10 mouse cellular contexts compared by ENCODE assay signal in genomic region chr6:97312545-97312939, GRCm38 (mm10). TPM values are rescaled to one million over a fixed set of nuclear protein-coding genes. Genes with fewer than 3 reads are reported as not detected.
DNase-seq lines count a peak whose midpoint lies in the region; ATAC-seq and TF ChIP-seq lines count a peak whose summit lies in the region.
"Had no signal": no experiment of that assay in that cellular context is flagged by ENCODE, and none has a peak within 500 bp of the region (broad histone marks: within the 10 kb centered on the region; RNA-seq: fewer than 3 reads in every experiment).

No protein-coding gene starts in this region.

- no peak for TF ChIP-seq CTCF in hindbrain, postnatal 0 days (IDR thresholded peaks at IDR 0.05; ENCODE audit: low read depth)

- peaks cover 44% of the 10 kb centered on the region for H3K4me1 ChIP-seq in kidney, embryonic 16.5 days (ENCODE audit: insufficient read depth, low read length)
- H3K4me1 ChIP-seq in embryonic facial prominence, embryonic 12.5 days, result peaks cover 9% of the 10 kb centered on the region
- no peaks in the 10 kb centered on the region; the same call in 1 of the 2 replicates for H3K4me1 ChIP-seq in hindbrain, postnatal 0 days (ENCODE audit: insufficient read depth, low read length)
- peaks cover 17% of the 10 kb centered on the region for H3K4me1 ChIP-seq in midbrain, embryonic 15.5 days

- H3K9ac ChIP-seq in kidney, embryonic 16.5 days (replicated peaks; ENCODE audit: low read length), result peak overlapping the region; percentile 81
- peak overlapping the region; percentile 40; the same call in 1 of the 2 replicates for H3K9ac ChIP-seq in embryonic facial prominence, embryonic 12.5 days
- no peak overlapping the region for H3K9ac ChIP-seq in hindbrain, postnatal 0 days (replicated peaks; ENCODE audit: low read length)
- H3K9ac ChIP-seq in midbrain, embryonic 15.5 days, result no peak overlapping the region

- peak overlapping the region; percentile 60 for H3K4me3 ChIP-seq in kidney, embryonic 16.5 days (ENCODE audit: low read length)
- peak overlapping the region; percentile 36 for H3K4me3 ChIP-seq in embryonic facial prominence, embryonic 12.5 days
- H3K4me3 ChIP-seq in hindbrain, postnatal 0 days (ENCODE audit: low read length), result peak overlapping the region; percentile 25
- H3K4me3 ChIP-seq in midbrain, embryonic 15.5 days, result peak overlapping the region; percentile 24

- peak overlapping the region; percentile 96 for H3K27ac ChIP-seq in kidney, embryonic 16.5 days (ENCODE audit: low read length)
- no peak overlapping the region for H3K27ac ChIP-seq in embryonic facial prominence, embryonic 12.5 days
- no peak overlapping the region for H3K27ac ChIP-seq in hindbrain, postnatal 0 days
- H3K27ac ChIP-seq in midbrain, embryonic 15.5 days, result no peak overlapping the region

- H3K27me3 ChIP-seq in kidney, embryonic 16.5 days (ENCODE audit: insufficient read depth, low read length), result no peaks in the 10 kb centered on the region
- peaks cover 2% of the 10 kb centered on the region; the same call in 1 of the 2 replicates for H3K27me3 ChIP-seq in embryonic facial prominence, embryonic 12.5 days
- no peaks in the 10 kb centered on the region for H3K27me3 ChIP-seq in hindbrain, postnatal 0 days (ENCODE audit: insufficient read depth, low read length)
- 0 out of 2 replicates have a peak, but pooled peaks cover 6% of the 10 kb centered on the region for H3K27me3 ChIP-seq in midbrain, embryonic 15.5 days (replicated peaks)

- peak overlapping the region; percentile 93 for H3K4me2 ChIP-seq in kidney, embryonic 16.5 days (replicated peaks; ENCODE audit: low read depth, low read length)
- H3K4me2 ChIP-seq in embryonic facial prominence, embryonic 12.5 days (replicated peaks), result peak overlapping the region; percentile 75
- peak overlapping the region; percentile 55 for H3K4me2 ChIP-seq in hindbrain, postnatal 0 days (ENCODE audit: low read depth, low read length)
- peak overlapping the region; percentile 42 for H3K4me2 ChIP-seq in midbrain, embryonic 15.5 days

- no peak for ATAC-seq in kidney, embryonic 16.5 days (ENCODE audit: low FRiP score, low TSS enrichment)
- no peak for ATAC-seq in embryonic facial prominence, embryonic 12.5 days (ENCODE audit: insufficient number of reproducible peaks, insufficient read depth, low FRiP score, low TSS enrichment)
- no peak for ATAC-seq in hindbrain, postnatal 0 days
- ATAC-seq in midbrain, embryonic 15.5 days (replicated peaks), result no peak

- 0 out of 2 replicates have a peak, but pooled peaks cover 2% of the 10 kb centered on the region for H3K36me3 ChIP-seq in kidney, embryonic 16.5 days (ENCODE audit: insufficient read depth, low read length)
- no peaks in the 10 kb centered on the region for H3K36me3 ChIP-seq in embryonic facial prominence, embryonic 12.5 days
- H3K36me3 ChIP-seq in hindbrain, postnatal 0 days (ENCODE audit: insufficient read depth, low read length), result no peaks in the 10 kb centered on the region
- no peaks in the 10 kb centered on the region for H3K36me3 ChIP-seq in midbrain, embryonic 15.5 days (replicated peaks)

- no peaks in the 10 kb centered on the region for H3K9me3 ChIP-seq in kidney, embryonic 16.5 days (ENCODE audit: low read length)
- H3K9me3 ChIP-seq in embryonic facial prominence, embryonic 12.5 days, result no peaks in the 10 kb centered on the region
- no peaks in the 10 kb centered on the region for H3K9me3 ChIP-seq in hindbrain, postnatal 0 days (ENCODE audit: low read length)
- no peaks in the 10 kb centered on the region for H3K9me3 ChIP-seq in midbrain, embryonic 15.5 days

- WGBS in kidney, embryonic 16.5 days, result 10% methylated on average over 3 of the region's 3 CpGs
- 7% methylated on average over 3 of the region's 3 CpGs for WGBS in embryonic facial prominence, embryonic 12.5 days
- 18% methylated on average over 3 of the region's 3 CpGs for WGBS in hindbrain, postnatal 0 days
- 17% methylated on average over 3 of the region's 3 CpGs for WGBS in midbrain, embryonic 15.5 days

- DNase-seq in kidney, adult 9 months, result no peak
- no peak for DNase-seq in hindbrain, postnatal 0 days (ENCODE audit: low spot score)
- no peak for DNase-seq in cerebellum, postnatal 25 days
- DNase-seq in urinary bladder, postnatal 10 days (ENCODE audit: low spot score), result no peak
- DNase-seq in kidney, adult 11 months, result no peak
- DNase-seq: cerebellum, adult 11 months; right cerebral cortex, adult 18-20 months had no signal

RNA-seq across cellular contexts. Expression of gene Lmod3, which starts 60.0 kb away (rescaled TPM):
- 0.15 and 0.52 TPM in 2 replicates for polyA plus RNA-seq in kidney, embryonic 16.5 days (2015; fragmentation: Nextera tagmentation; extraction: Ambion mirVana)
- polyA plus RNA-seq in embryonic facial prominence, embryonic 12.5 days (2016; fragmentation: Nextera tagmentation; extraction: Ambion mirVana), result 2.4 and 3.7 TPM in 2 replicates
- 0.21 TPM in 1 of 2 replicates, not detected in the other for total RNA-seq in hindbrain, postnatal 0 days (2014; rRNA removed)
- polyA plus RNA-seq in hindbrain, postnatal 0 days (2015; fragmentation: Nextera tagmentation; extraction: Ambion mirVana), result not detected in 2 replicates
- not detected in 2 replicates for polyA plus RNA-seq in midbrain, embryonic 15.5 days (2015; fragmentation: Nextera tagmentation; extraction: Ambion mirVana)

Comparison
In these comparisons a context has a peak if more than half of its experiments do, and no peak if none do; other contexts are left out.
1. H3K4me2 ChIP-seq: peak in every context shown above with its lines; median percentile 93 in kidney, embryonic 16.5 days; 75 in embryonic facial prominence, embryonic 12.5 days; 55 in hindbrain, postnatal 0 days; 42 in midbrain, embryonic 15.5 days.
2. H3K9ac ChIP-seq: peak in kidney, embryonic 16.5 days (single experiment) and embryonic facial prominence, embryonic 12.5 days (single experiment); none in hindbrain, postnatal 0 days (single experiment) and midbrain, embryonic 15.5 days (single experiment).
3. Peak in every context shown above with its lines, with median percentiles within 50 percentile points of each other: H3K4me3 ChIP-seq.